Mouse (Mus musculus) NIH3T3 (cell line): Measurements from ENCODE around the gene Ncbp1.

Source experiments
- DNase-seq: peaks from one replicate; pipeline ENCODE4 v3.0.0-alpha.2; 2012; ENCODE audit warnings: low read depth

The Ncbp1 gene

GRCm38 (mm10) chr4:46138287-46139222 is at the start of gene Ncbp1, which contains the start of gene Tstd2:
TSS of gene Ncbp1 (plus strand) at chr4:46138613.
TSS of gene Tstd2 (minus strand) at chr4:46138694.
- DNase-seq, result peak; percentile 93

GRCm38 (mm10) chr4:46089524-46090125 is 48.8 kb upstream of the Ncbp1 start:
- peak; percentile 18 for DNase-seq

GRCm38 (mm10) chr4:46092429-46093076 is 45.9 kb upstream of the Ncbp1 start:
- peak; percentile 68 for DNase-seq

- peak; percentile 30 for DNase-seq
These were observed 43.2 kb upstream of the Ncbp1 start for GRCm38 (mm10) chr4:46094916-46095825.

DNA sequence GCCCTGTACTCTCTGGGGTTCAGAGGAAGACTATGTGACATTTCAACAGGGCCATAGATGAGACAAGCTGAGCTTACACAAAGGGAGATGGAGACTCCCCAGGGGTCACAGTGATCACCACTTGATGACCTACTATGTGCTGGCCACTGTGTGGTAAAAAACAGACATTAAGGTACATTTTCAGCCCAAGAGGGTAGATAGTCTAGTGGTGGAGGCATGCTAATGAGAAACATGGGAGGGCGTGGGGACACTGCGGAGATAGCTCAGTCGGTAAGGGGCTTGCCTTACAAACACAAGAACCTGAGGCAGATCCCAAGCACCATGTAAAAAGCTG is 42.6 kb upstream of the Ncbp1 start:
- no peak for DNase-seq

GRCm38 (mm10) chr4:46096546-46096945 is 41.9 kb upstream of the Ncbp1 start:
- no peak for DNase-seq

DNA sequence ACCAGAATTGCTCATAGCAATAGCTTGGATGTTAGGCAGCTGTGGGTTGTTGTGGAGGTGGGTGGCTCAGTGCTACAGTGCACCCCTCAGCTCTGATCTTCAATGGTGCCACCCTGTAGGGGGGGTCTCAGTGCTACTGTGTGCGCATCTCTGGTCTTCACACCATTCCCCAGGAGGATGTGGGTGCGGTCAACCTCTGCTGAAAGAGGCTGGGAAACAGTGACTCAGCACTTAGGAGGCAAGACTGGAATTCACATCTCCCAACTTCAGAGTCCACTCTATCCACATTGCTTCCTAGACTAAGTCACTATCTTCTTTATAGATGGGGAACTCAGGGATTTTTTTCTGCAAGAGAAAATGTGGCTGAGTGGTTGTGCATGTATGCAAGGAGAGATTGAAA is 40.8 kb upstream of the Ncbp1 start:
- peak; percentile 21 for DNase-seq

GRCm38 (mm10) chr4:46099132-46099531 is 39.3 kb upstream of the Ncbp1 start:
- no peak for DNase-seq

DNA sequence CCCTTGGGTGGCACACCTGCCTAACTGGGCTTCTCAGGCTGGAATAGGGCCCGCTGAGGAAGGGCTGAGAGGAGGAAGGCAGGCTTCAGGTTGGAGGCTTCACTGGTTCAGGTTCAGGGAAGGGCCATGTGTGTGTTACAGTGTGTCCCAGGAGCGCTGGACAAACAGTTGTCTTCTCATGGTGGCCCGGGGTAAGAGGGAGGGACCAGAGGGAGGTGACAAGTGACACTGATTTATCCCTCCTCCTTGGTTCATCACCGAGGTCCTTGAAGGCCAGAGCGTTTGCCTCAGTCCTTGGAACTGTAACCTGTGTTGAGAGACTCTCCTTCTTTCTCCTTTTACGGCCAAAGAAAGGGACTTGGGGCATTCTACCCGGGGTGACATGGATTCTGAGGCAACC is 37.9 kb upstream of the Ncbp1 start:
- no peak for DNase-seq

DNA sequence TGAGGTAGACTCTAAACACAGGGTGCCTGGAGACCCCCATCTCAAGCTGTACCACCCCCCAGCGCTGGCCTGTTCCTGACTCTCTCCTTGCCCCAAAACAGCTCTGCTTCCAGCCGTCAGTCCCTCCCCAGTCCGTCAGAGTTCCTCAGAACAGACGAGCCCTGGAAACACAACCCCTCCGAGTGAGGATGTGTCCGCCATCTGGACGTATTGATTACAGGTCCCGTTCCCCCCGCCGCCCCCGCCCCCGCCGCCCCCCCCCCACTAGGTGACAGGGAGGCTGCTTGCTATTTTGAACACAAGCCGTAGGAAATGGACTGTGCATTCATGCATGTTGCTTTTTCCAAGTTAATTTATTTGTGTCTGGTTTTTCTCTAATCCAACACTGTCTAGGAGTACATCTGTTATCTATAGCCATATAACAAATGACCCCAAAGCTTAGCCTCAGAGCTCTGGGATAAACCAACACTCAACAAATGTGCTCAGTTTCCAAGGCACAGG is 37.2 kb upstream of the Ncbp1 start:
- no peak for DNase-seq

DNA sequence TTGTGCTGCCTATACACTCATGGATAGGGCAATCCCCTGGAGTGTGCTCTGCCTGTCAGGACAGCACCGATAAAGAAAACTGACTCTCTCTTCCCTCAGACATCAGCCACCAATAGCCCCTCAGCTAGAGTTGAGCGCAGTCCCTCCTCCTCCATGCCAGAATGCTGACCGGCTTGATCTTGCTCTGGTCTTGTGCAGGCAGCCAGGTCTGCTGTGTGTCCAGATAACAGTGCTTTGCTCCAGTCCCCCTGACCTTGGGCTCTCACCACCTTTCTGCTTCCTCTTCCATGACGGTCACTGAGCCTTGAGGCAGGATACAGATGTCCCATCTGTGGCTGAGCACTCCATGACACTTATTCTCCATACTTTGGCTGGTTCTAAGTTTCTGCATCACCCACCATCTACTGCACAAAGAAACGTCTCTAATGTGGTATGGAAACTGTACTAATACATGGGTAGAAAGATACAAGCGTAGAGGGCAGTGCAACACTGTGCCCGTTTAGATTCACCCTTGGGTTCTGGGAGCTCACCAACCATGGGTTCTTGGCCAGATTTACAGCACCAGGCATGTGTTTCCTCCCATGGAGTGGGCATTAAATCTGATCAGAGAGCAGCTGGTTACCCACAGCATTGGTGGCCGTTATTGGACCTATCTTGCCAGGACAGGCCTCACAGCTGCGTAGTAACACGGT is 36.2 kb upstream of the Ncbp1 start:
- no peak for DNase-seq

- DNase-seq, result no peak
These were observed 28.3 kb upstream of the Ncbp1 start for GRCm38 (mm10) chr4:46110084-46110483.

DNA sequence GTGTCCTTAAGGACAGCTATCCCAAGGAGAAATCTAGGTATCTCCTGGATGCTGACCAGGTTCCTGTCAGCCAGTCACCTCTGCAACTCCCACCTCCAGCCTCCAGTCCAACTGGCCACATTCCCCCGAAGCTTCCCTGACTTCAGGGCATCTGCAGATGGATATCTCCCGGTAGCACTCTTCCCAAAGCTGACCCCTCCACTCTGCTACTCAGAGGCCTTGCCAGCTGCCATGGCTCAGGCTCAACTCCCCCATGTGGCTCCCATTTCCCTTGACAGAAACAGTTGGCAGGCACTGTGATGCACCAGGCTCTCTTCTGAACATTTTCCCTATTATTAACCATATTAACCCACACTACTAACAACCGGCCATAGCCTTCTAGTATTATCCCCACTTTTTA is 27.1 kb upstream of the Ncbp1 start:
- DNase-seq, result peak; percentile 36

- DNase-seq, result no peak
These were observed 23.1 kb upstream of the Ncbp1 start for GRCm38 (mm10) chr4:46115308-46115707.

- no peak for DNase-seq
These were observed 21.8 kb upstream of the Ncbp1 start for GRCm38 (mm10) chr4:46116544-46117175.

- DNase-seq, result no peak
These were observed 20.9 kb upstream of the Ncbp1 start for GRCm38 (mm10) chr4:46117536-46117935.

DNA sequence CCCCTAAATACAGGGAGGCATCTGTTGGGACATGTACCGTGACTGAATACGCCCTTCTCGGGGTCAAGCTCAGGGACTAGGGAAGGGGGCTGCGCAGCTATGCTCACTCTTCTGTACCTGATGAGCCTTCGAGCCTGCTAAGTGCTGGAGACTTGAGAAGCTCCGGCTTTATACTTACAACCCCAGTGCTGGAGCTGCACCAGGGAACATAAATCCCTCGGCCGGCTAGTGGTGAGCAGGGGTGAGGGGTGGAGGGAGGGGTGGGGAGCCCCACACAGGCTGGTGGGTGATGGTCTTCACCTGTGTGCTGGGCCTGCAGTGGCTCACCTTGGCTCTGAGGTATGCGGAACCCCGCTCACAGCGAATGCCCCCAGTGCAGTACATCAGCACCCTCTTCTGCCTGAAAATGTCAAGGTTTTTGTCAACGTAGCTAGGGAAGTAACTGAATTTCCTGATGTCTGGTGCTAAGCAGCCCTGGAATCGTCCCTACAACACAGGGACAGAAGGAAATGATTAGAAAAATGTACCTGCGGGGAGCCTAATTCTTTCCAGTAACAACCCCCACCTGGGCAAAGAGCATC is 18.8 kb upstream of the Ncbp1 start:
- DNase-seq, result no peak

DNA sequence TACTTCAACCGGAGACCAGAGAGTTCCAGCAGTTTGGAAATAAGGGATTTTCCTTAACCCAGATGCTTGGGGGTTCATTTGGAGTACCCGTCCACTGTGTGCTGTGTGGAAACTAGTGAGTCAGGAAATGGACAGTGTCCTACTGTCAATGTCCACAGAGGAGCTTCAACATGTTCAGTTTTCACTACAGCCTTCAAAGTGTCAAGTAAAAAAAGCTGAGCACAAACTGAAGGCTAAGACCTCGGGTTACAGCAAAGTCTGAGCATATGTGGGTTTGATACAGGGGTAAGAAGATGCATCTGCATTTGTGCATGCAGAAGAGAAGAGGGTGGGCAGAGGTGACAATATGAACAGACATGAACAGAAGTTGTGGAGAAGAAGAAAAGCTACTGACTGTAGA is 17.6 kb upstream of the Ncbp1 start:
- DNase-seq, result no peak

DNA sequence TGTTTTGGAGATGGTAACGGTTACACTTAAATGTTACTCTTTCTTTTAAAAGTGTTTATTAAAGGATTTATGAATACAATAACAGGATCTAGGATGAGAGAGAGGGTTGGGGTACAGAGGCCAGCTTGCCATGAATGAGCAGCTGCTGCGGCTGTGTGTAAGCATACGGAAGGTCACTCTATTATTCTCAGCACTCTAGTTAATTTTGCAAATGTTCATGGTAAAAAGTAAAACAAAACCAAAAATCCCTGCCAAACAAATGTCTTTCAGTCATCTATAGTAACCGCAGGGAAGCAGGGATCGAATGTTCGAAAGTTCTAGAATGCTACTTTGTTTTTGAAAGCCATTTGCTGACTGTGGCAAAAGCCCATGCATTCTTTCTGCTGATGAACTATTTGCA is 15.1 kb upstream of the Ncbp1 start:
- no peak for DNase-seq

DNA sequence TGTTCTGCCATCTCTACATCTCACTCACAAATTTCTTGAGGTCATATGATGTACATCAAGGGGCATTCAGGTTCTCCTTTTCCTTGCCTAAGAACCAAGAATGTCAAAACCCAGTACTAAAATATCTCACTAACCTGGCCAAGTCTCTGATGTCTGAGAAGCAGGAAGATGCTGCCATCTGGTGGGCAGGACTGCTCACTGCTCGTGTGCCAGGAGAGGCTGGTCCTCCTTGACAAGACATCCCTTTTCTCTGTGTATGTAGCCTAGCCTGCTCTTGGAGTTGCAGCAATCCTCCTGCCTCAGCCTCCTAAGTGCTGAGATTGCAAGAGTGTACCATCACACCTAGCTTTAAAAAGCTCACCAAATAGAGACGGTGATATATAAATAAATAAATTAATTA is 11.9 kb upstream of the Ncbp1 start:
- DNase-seq, result peak; percentile 88
